Mouse (Mus musculus) myocyte (in vitro differentiated cells): ENCODE results near the gene Rev3l.

Experiments
- CEBPB ChIP-seq: IDR thresholded peaks from 2 replicates; pipeline ENCODE4 v1.6.1; 2011; ENCODE audit warnings: mild to moderate bottlenecking, moderate library complexity; ENCODE audit not compliant: poor library complexity, insufficient read depth, severe bottlenecking
- E2F4 ChIP-seq: IDR thresholded peaks from one replicate; pipeline ENCODE4 v1.6.1; 2011; ENCODE audit warnings: mild to moderate bottlenecking, control low read depth, moderate library complexity; ENCODE audit not compliant: insufficient read depth
- MAX ChIP-seq: IDR thresholded peaks from one replicate; pipeline ENCODE4 v1.6.1; 2011; ENCODE audit warnings: low read depth, mild to moderate bottlenecking, control low read depth
- MYOD1 ChIP-seq, 3 experiments: IDR thresholded peaks; one replicate each; pipeline ENCODE4 v1.6.1; 2011; ENCODE audit warnings: control low read depth in 2 of 3, low read depth in 2 of 3, mild to moderate bottlenecking in 2 of 3, moderate library complexity in 1 of 3; ENCODE audit not compliant: insufficient read length in 2 of 3, control insufficient read depth in 1 of 3
- MYOG ChIP-seq, 3 experiments: IDR thresholded peaks; one replicate each; pipeline ENCODE4 v1.6.1; 2011; ENCODE audit warnings: control low read depth in 2 of 3, low read depth in 2 of 3, mild to moderate bottlenecking in 2 of 3; ENCODE audit not compliant: insufficient read length in 2 of 3, control insufficient read depth in 1 of 3, insufficient read depth in 1 of 3
- POLR2A ChIP-seq: IDR thresholded peaks from one replicate; pipeline ENCODE4 v1.6.1; 2011; ENCODE audit warnings: low read depth, mild to moderate bottlenecking, control low read depth, moderate library complexity; ENCODE audit not compliant: insufficient read length
- POLR2AphosphoS2 ChIP-seq: IDR thresholded peaks from one replicate; pipeline ENCODE4 v1.6.1; 2011; ENCODE audit warnings: low read depth, control low read depth; ENCODE audit not compliant: insufficient read length
- SRF ChIP-seq: IDR thresholded peaks from one replicate; pipeline ENCODE4 v1.6.1; 2011; ENCODE audit warnings: low read depth; ENCODE audit not compliant: control insufficient read depth, insufficient read length
- TCF3 ChIP-seq: IDR thresholded peaks from one replicate; pipeline ENCODE4 v1.6.1; 2011; ENCODE audit warnings: low read depth, control low read depth; ENCODE audit not compliant: insufficient read length
- USF1 ChIP-seq: IDR thresholded peaks from one replicate; pipeline ENCODE4 v1.6.1; 2011; ENCODE audit warnings: low read depth, mild to moderate bottlenecking, control low read depth, moderate library complexity

DNA sequence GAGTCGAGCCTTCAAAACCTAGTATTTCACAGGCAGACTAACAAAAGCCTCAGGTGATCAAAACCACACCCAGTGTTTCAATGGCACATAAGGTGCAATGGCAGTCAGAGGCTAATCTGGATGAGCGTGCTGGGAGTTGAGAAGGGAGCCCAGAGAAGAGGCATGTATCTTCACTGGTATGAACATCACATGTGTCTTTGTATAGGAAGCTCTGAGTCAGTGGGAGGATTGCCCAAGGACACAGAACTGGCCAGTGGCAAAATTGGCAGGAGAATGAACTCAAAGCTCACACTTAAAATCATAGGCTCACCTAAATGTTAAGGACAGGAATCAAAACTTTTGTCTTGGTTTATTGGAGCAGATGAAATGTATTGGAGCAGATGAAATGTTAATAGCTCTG is 48.4 kb upstream of the Rev3l start:
- TF ChIP-seq CEBPB: no peak
- TF ChIP-seq USF1: no peak
- TF ChIP-seq POLR2A: no peak
- TF ChIP-seq MAX: no peak
- TF ChIP-seq E2F4: no peak
- TF ChIP-seq SRF: no peak
- TF ChIP-seq TCF3: no peak
- no peak for TF ChIP-seq POLR2AphosphoS2
- TF ChIP-seq MYOD1 (IDR thresholded peaks at IDR 0.05; ENCODE audit: control insufficient read depth in 1 of 3, insufficient read length in 2 of 3, low read depth in 2 of 3): no peak
- no peak for TF ChIP-seq MYOG (IDR thresholded peaks at IDR 0.05; ENCODE audit: control insufficient read depth in 1 of 3, insufficient read depth in 1 of 3, insufficient read length in 2 of 3, low read depth in 2 of 3)
